Mouse (Mus musculus) liver, adult 10 weeks (tissue): ENCODE results near the gene Kif15. TPM values are rescaled to one million over a fixed set of nuclear protein-coding genes. Genes with fewer than 3 reads are reported as not detected.

Experiments
- polyA plus RNA-seq: library from polyadenylated mRNA; stranded (reverse); fragments of 350-450 nt; fragmentation: Illumina TruSeq; extraction: RNeasy Lipid Tissue Mini Kit (QIAGEN cat#74804); gene quantifications from one replicate; pipeline ENCODE4 v1.2.3, GENCODE M21; 2014; ENCODE audit warnings: low read depth, low replicate concordance

Gene Kif15
- 0.40 TPM for polyA plus RNA-seq

GRCm38 (mm10) chr9:122950643-122951475 is at the start of gene Kif15, which contains the start of gene 1110059G10Rik:
Gene Kif15 (plus strand): TSS chr9:122951046.
Gene 1110059G10Rik (minus strand): TSS chr9:122951000.

DNA sequence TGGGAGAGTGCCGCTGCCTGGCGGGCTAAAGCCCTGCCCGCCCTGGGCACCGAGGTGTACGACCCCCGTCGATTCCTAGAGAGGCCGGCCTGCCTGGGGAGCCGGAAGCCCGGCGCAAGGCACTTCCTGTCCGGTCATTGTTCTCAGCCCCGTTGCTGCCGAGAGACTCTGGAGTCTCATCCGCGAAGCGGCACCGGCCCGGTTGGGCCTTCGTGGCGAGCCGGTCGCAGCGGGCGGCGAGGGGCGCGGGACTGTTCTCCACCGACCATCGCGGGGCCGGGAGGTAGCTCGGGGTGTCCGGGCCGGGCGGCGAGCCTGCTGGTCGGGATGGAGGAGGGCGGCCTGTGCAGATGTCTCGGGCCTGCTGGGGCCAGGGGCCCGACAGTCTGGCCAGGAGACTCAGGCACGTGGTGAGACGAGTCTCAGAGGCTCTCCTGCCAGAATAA is 27.9 kb upstream of the Kif15 start, which contains the start of gene Zfp105:
Gene Zfp105 (plus strand): TSS at position 137 of the 446 bp plus-strand sequence.

DNA sequence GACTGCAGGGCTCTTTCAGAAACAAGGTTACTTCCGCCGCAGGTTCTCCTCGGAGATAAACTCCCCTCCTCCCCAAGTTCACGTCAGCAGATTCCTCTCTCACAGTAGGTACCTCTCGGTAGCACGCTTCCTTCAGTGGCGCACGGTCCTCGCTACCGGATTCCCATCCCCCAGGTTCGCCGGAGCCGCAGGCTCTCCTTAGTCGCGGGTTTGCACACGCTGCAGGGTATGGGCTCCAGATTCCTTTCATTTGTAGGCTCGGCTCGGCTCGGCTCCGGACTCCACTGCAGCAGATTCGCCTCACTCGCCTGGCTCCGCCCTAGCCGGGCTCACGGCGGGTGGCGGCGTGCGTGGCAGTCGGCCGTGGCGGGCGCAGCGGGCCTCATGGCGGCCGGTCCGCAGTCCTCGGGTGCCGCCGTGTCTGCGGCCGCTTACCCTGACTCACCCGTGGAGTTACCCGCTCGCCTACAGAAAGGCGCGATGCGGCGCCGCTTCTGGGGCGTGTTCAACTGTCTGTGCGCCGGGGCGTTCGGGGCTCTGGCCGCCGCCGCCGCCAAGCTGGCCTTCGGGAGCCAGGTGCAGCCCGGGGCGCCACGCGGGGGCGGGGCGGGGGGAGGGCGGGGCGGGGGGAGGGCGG is 70.3 kb downstream of the Kif15 start, which contains the start of gene Tmem42:
Gene Tmem42 (plus strand): TSS at position 332 of the 637 bp plus-strand sequence.

DNA sequence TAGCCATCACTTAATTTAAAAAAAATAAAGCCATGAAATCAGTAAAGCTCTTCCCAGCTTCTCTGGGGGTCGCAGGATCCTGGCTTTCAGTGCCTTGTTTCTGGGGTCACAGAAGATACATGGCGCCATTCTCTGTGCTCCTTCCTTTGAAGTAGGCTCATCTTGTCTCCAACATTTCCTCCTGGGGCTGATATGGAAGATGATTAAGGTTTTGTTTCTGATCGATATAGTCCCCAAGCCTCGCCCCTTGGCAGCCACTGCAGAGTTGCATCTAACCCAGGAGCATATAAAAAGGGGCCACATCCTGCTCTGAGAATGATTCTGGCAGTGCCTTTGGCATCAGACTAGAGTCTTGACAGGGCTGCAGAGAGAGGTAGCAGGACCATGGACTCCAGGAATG is 83.6 kb downstream of the Kif15 start, which contains the start of gene Tgm4:
Gene Tgm4 (plus strand): TSS at position 301 of the 400 bp plus-strand sequence.

Other genes with a start within 250 kb of the Kif15 start
- gene Topaz1, start 203.7 kb upstream of the Kif15 start, polyA plus RNA-seq: not detected
- 26.2 TPM for gene Tcaim, start 145.5 kb upstream of the Kif15 start, polyA plus RNA-seq
- not detected for gene Gm35549, start 107.0 kb upstream of the Kif15 start, polyA plus RNA-seq
- 56.2 TPM for gene Zfp445, start 85.0 kb upstream of the Kif15 start, polyA plus RNA-seq
- 19.9 TPM for gene Zkscan7, start 65.4 kb upstream of the Kif15 start, polyA plus RNA-seq
- 1.1 TPM for gene Zfp105, start 28.0 kb upstream of the Kif15 start, polyA plus RNA-seq
- 36.3 TPM for gene 1110059G10Rik, start within 50 bp of the Kif15 start, polyA plus RNA-seq
- 7.2 TPM for gene Tmem42, start 70.3 kb downstream of the Kif15 start, polyA plus RNA-seq
- not detected for gene Tgm4, start 83.7 kb downstream of the Kif15 start, polyA plus RNA-seq
- gene Zdhhc3, start 162.2 kb downstream of the Kif15 start, polyA plus RNA-seq: 12.8 TPM
- gene Exosc7, start 162.2 kb downstream of the Kif15 start, polyA plus RNA-seq: 14.1 TPM
- gene Clec3b, start 199.9 kb downstream of the Kif15 start, polyA plus RNA-seq: not detected